8 mouse cellular contexts compared by ENCODE assay signal in the genomic region with DNA sequence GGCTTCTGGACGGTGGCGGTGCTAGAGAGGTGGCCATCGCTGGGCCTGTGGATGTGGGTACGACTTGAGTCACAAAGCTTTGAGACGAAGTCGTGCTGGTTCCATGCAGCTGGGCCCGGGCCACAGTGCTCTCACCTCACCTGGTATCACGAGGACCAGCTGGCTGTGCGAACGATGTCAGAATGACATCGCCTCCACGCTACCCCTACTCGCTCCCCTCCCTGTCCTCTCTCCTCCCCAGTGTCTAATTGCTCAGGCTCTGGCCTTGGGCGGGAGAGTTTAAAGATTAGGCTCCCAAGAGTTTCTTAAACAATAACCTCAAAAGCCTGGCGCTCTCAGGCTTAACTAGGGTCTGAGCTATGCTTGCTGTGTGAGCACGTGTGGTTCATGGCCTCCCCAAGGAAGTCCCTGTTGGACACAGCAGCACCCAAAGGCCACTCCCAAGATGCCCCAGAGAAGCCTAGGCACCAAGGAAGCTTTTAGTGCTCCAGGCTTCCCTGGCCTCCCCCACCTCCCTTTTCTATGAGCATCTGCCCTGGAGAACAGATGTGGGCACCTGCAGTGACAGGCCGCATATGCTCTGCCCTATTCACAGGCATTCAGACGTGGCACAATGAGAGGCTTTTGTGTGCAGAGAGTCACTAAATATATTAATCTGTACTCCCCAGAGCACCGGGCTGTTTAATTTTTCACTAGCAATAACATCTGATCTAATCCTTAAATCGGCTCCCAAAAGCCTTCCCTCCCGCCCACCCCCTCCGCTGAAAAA. TPM values are rescaled to one million over a fixed set of nuclear protein-coding genes. Genes with fewer than 3 reads are reported as not detected.
A peak's percentile ranks its signal among the peaks of the same experiment; 100 is the strongest.
DNase-seq lines count a peak whose midpoint lies in the region; ATAC-seq and TF ChIP-seq lines count a peak whose summit lies in the region.

No protein-coding gene starts in this region.

- ATAC-seq in heart, postnatal 0 days (ENCODE audit: insufficient read depth, low read depth), result no peak
- ATAC-seq in intestine, embryonic 14.5 days (replicated peaks; ENCODE audit: low FRiP score, low TSS enrichment, low read depth), result peak; percentile 49
- no peak for ATAC-seq in midbrain, postnatal 0 days (ENCODE audit: low FRiP score)

- no peak for TF ChIP-seq CTCF in heart, postnatal 0 days (IDR thresholded peaks at IDR 0.05; ENCODE audit: low read depth)
- TF ChIP-seq CTCF in midbrain, postnatal 0 days (IDR thresholded peaks at IDR 0.05), result no peak

- H3K9me3 ChIP-seq in heart, postnatal 0 days (replicated peaks; ENCODE audit: control insufficient read depth, low read length), result no peaks in the 10 kb centered on the region
- H3K9me3 ChIP-seq in intestine, embryonic 14.5 days (ENCODE audit: control insufficient read depth, low read length), result no peaks in the 10 kb centered on the region
- no peaks in the 10 kb centered on the region for H3K9me3 ChIP-seq in midbrain, postnatal 0 days (ENCODE audit: low read length)

- H3K36me3 ChIP-seq in heart, postnatal 0 days (replicated peaks; ENCODE audit: control insufficient read depth, insufficient read depth, low read length), result no peaks in the 10 kb centered on the region
- no peaks in the 10 kb centered on the region for H3K36me3 ChIP-seq in intestine, embryonic 14.5 days (ENCODE audit: control insufficient read depth, insufficient read depth, low read length)
- no peaks in the 10 kb centered on the region for H3K36me3 ChIP-seq in midbrain, postnatal 0 days (ENCODE audit: insufficient read depth, low read length)

- WGBS in heart, postnatal 0 days, result 22% methylated on average over 22 of the region's 22 CpGs
- WGBS in intestine, embryonic 14.5 days, result 10% methylated on average over 22 of the region's 22 CpGs
- WGBS in midbrain, postnatal 0 days, result 5% methylated on average over 22 of the region's 22 CpGs

- intact Hi-C loops in heart, postnatal 25 days (cut with DNase I), result no loop called here

- 0 out of 2 replicates have a peak, but pooled peaks cover 8% of the 10 kb centered on the region for H3K4me1 ChIP-seq in heart, postnatal 0 days (ENCODE audit: control insufficient read depth, insufficient read depth)
- H3K4me1 ChIP-seq in intestine, embryonic 14.5 days (replicated peaks; ENCODE audit: control insufficient read depth, insufficient read depth, low read length), result peaks cover 27% of the 10 kb centered on the region
- peaks cover 13% of the 10 kb centered on the region for H3K4me1 ChIP-seq in midbrain, postnatal 0 days (ENCODE audit: insufficient read depth, low read length)

- H3K9ac ChIP-seq in heart, postnatal 0 days (replicated peaks; ENCODE audit: low read depth, low read length), result no peak overlapping the region
- H3K9ac ChIP-seq in intestine, embryonic 14.5 days (ENCODE audit: low read length), result peak overlapping the region; percentile 41
- peak overlapping the region; percentile 24; the same call in 1 of the 2 replicates for H3K9ac ChIP-seq in midbrain, postnatal 0 days (replicated peaks; ENCODE audit: low read length, poor library complexity, severe bottlenecking)

- H3K4me2 ChIP-seq in heart, postnatal 0 days (ENCODE audit: low read depth, low read length), result peak overlapping the region; percentile 64
- H3K4me2 ChIP-seq in intestine, embryonic 14.5 days (ENCODE audit: low read length), result peak overlapping the region; percentile 86
- H3K4me2 ChIP-seq in midbrain, postnatal 0 days (ENCODE audit: low read depth, low read length, poor library complexity, severe bottlenecking), result peak overlapping the region; percentile 93

- H3K27me3 ChIP-seq in heart, postnatal 0 days (ENCODE audit: control insufficient read depth, insufficient read depth, low read length), result peaks cover 61% of the 10 kb centered on the region
- H3K27me3 ChIP-seq in intestine, embryonic 14.5 days (replicated peaks; ENCODE audit: control insufficient read depth, insufficient read depth, low read length), result peaks cover 54% of the 10 kb centered on the region
- H3K27me3 ChIP-seq in midbrain, postnatal 0 days (ENCODE audit: insufficient read depth, low read length), result 0 out of 2 replicates have a peak, but pooled peaks cover 4% of the 10 kb centered on the region

- H3K4me3 ChIP-seq in heart, postnatal 0 days (ENCODE audit: low read depth, low read length), result peak overlapping the region; percentile 33
- H3K4me3 ChIP-seq in intestine, embryonic 14.5 days (ENCODE audit: low read depth, low read length), result peak overlapping the region; percentile 41
- H3K4me3 ChIP-seq in midbrain, postnatal 0 days (ENCODE audit: low read depth, low read length), result peak overlapping the region; percentile 40

- no peak overlapping the region for H3K27ac ChIP-seq in heart, postnatal 0 days (ENCODE audit: low read depth)
- H3K27ac ChIP-seq in intestine, embryonic 14.5 days (ENCODE audit: low read depth), result no peak overlapping the region
- H3K27ac ChIP-seq in midbrain, postnatal 0 days (ENCODE audit: low read depth, low read length), result no peak overlapping the region

- TF ChIP-seq EP300 in heart, postnatal 0 days (IDR thresholded peaks at IDR 0.05; ENCODE audit: low read depth), result no peak

- DNase-seq in heart, postnatal 0 days (ENCODE audit: low spot score), result no peak
- DNase-seq in heart, postnatal 25 days (ENCODE audit: low spot score), result no peak
- peak; percentile 69 for DNase-seq in embryo, embryonic 10.5 days (ENCODE audit: low spot score)
- peak; percentile 74 for DNase-seq in intestine, embryonic 14.5 days (ENCODE audit: low spot score)
- DNase-seq in midbrain, postnatal 0 days (ENCODE audit: low spot score), result no peak
- no peak for DNase-seq in cerebellum, adult 8-10 months
- no peak for DNase-seq in layer of hippocampus, adult 8-10 months (ENCODE audit: low spot score in 2 of 2)
- DNase-seq in lung, postnatal 10 days, result no peak

RNA-seq across cellular contexts. Expression of a gene that starts 4.6 kb away (rescaled TPM):
- total RNA-seq in heart, postnatal 0 days (2014; rRNA removed; ENCODE audit: low replicate concordance), result 3.7 and 18.9 TPM in 2 replicates
- polyA plus RNA-seq in heart, postnatal 0 days (2015; fragmentation: Nextera tagmentation; extraction: Ambion mirVana), result 3.0 and 3.5 TPM in 2 replicates
- total RNA-seq in heart, postnatal 25 days (2021), result 1 to 10 TPM; 6.1 TPM
- 20.0 and 24.1 TPM in 2 replicates for polyA plus RNA-seq in intestine, embryonic 14.5 days (2014; fragmentation: Nextera tagmentation; extraction: Ambion mirVana)
- 20.9 and 42.7 TPM in 2 replicates for total RNA-seq in midbrain, postnatal 0 days (2014; rRNA removed)
- polyA plus RNA-seq in midbrain, postnatal 0 days (2015; fragmentation: Nextera tagmentation; extraction: Ambion mirVana), result 10.2 and 11.6 TPM in 2 replicates
- total RNA-seq in layer of hippocampus, adult 8-10 months (2022), result 10 to 100 TPM in 2 of 4 experiments, 1 to 10 TPM in 2; 8.7 to 12.3 (median 10.6) TPM

RNA-seq across cellular contexts. Expression of a gene that starts 14.7 kb away (rescaled TPM):
- total RNA-seq in heart, postnatal 0 days (2014; rRNA removed; ENCODE audit: low replicate concordance), result 10.5 and 15.5 TPM in 2 replicates
- 10.9 and 12.2 TPM in 2 replicates for polyA plus RNA-seq in heart, postnatal 0 days (2015; fragmentation: Nextera tagmentation; extraction: Ambion mirVana)
- total RNA-seq in heart, postnatal 25 days (2021), result 10 to 100 TPM; 10.8 to 11.8 TPM
- 29.6 and 31.1 TPM in 2 replicates for polyA plus RNA-seq in intestine, embryonic 14.5 days (2014; fragmentation: Nextera tagmentation; extraction: Ambion mirVana)
- total RNA-seq in midbrain, postnatal 0 days (2014; rRNA removed), result 40.6 TPM in 2 replicates
- 35.8 and 37.0 TPM in 2 replicates for polyA plus RNA-seq in midbrain, postnatal 0 days (2015; fragmentation: Nextera tagmentation; extraction: Ambion mirVana)
- total RNA-seq in layer of hippocampus, adult 8-10 months (2022), result 10 to 100 TPM; 45.0 to 55.4 (median 50.5) TPM

Comparison
In these comparisons a context has a peak if more than half of its experiments do, and no peak if none do; other contexts are left out.
1. DNase-seq: peak in embryo, embryonic 10.5 days (single experiment) and intestine, embryonic 14.5 days (single experiment); none in heart, postnatal 0 days (single experiment), heart, postnatal 25 days (single experiment), midbrain, postnatal 0 days (single experiment), cerebellum, adult 8-10 months (single experiment), layer of hippocampus, adult 8-10 months (0 of 2) and lung, postnatal 10 days (single experiment).
2. Peak in every context shown above with its lines, with median percentiles within 50 percentile points of each other: H3K4me2 ChIP-seq and H3K4me3 ChIP-seq.